Mouse (Mus musculus) small intestine, adult 2 months (tissue): ENCODE measurements at regions not wholly inside any gene's neighbourhood (a gene's known extent, or its start where the extent isn't known, plus 50 kb on each side); places are given as distances from the start of the nearest gene placed in this dataset.

Experiments
- CTCF ChIP-seq: fragments of 200-500 bp; IDR thresholded peaks from 2 replicates; pipeline ENCODE4 v1.5.1; 2012; ENCODE audit warnings: low read depth, mild to moderate bottlenecking, control low read depth, inconsistent platforms, low read length, moderate library complexity, mixed read lengths; ENCODE audit not compliant: insufficient replicate concordance, insufficient read length; ENCODE audit errors: extremely low read depth
- POLR2A ChIP-seq: fragments of 200-500 bp; IDR thresholded peaks from 2 replicates; pipeline ENCODE4 v1.6.1; 2012; ENCODE audit warnings: low read depth, mild to moderate bottlenecking, control low read depth, inconsistent platforms, low read length, moderate library complexity

GRCm38 (mm10) chr11:111838996-111839395 is 773.0 kb downstream of the Kcnj2 start:
- no peak for TF ChIP-seq CTCF
- no peak for TF ChIP-seq POLR2A
